22 mouse cellular contexts compared by ENCODE assay signal in genomic region chr10:96067347-96067746, GRCm38 (mm10).
A peak's percentile ranks its signal among the peaks of the same experiment; 100 is the strongest.
DNase-seq lines count a peak whose midpoint lies in the region; ATAC-seq lines count a peak whose summit lies in the region.
"Had no signal": no experiment of that assay in that cellular context is flagged by ENCODE, and none has a peak within 500 bp of the region (broad histone marks: within the 10 kb centered on the region; RNA-seq: fewer than 3 reads in every experiment).

No protein-coding gene starts in this region.

- H3K4me1 ChIP-seq in limb, embryonic 11.5 days (ENCODE audit: control insufficient read depth, insufficient read depth, low read length) = no peaks in the 10 kb centered on the region
- H3K4me1 ChIP-seq in limb, embryonic 10.5 days = no peaks in the 10 kb centered on the region
- H3K4me1 ChIP-seq: embryonic facial prominence, embryonic 15.5 days; forebrain, embryonic 10.5 days; heart, embryonic 15.5 days had no signal

- H3K4me3 ChIP-seq in limb, embryonic 11.5 days (ENCODE audit: low read depth, low read length) = no peak overlapping the region
- no peak overlapping the region for H3K4me3 ChIP-seq in limb, embryonic 10.5 days
- H3K4me3 ChIP-seq: embryonic facial prominence, embryonic 15.5 days; erythroblast, embryonic 14.5 days; forebrain, embryonic 10.5 days; heart, adult 2 months; heart, embryonic 15.5 days had no signal

- no peaks in the 10 kb centered on the region for H3K36me3 ChIP-seq in limb, embryonic 11.5 days (ENCODE audit: control insufficient read depth, insufficient read depth, low read length)
- no peaks in the 10 kb centered on the region for H3K36me3 ChIP-seq in limb, embryonic 10.5 days
- H3K36me3 ChIP-seq: embryonic facial prominence, embryonic 15.5 days; forebrain, embryonic 10.5 days; heart, embryonic 15.5 days had no signal

- H3K27ac ChIP-seq in limb, embryonic 11.5 days (replicated peaks; ENCODE audit: low read depth, low read length) = no peak overlapping the region
- no peak overlapping the region for H3K27ac ChIP-seq in limb, embryonic 10.5 days
- H3K27ac ChIP-seq: embryonic facial prominence, embryonic 15.5 days; forebrain, embryonic 10.5 days; heart, adult 2 months; heart, embryonic 15.5 days; hindbrain, embryonic 14.5 days had no signal

- WGBS in limb, embryonic 11.5 days = 56% methylated on average over 3 of the region's 3 CpGs
- WGBS in limb, embryonic 10.5 days = 54% methylated on average over 3 of the region's 3 CpGs

- no peaks in the 10 kb centered on the region for H3K27me3 ChIP-seq in limb, embryonic 11.5 days (ENCODE audit: control insufficient read depth, insufficient read depth, low read length)
- no peaks in the 10 kb centered on the region for H3K27me3 ChIP-seq in limb, embryonic 10.5 days (ENCODE audit: low read depth, poor library complexity, severe bottlenecking)
- H3K27me3 ChIP-seq: embryonic facial prominence, embryonic 15.5 days; heart, embryonic 15.5 days had no signal

- no peaks in the 10 kb centered on the region for H3K9me3 ChIP-seq in limb, embryonic 11.5 days (ENCODE audit: control insufficient read depth, low read length)
- H3K9me3 ChIP-seq in limb, embryonic 10.5 days (replicated peaks) = no peaks in the 10 kb centered on the region
- H3K9me3 ChIP-seq: embryonic facial prominence, embryonic 15.5 days; forebrain, embryonic 10.5 days; heart, embryonic 15.5 days had no signal

- no peak overlapping the region for H3K9ac ChIP-seq in limb, embryonic 11.5 days (ENCODE audit: low read length)
- H3K9ac ChIP-seq: embryonic facial prominence, embryonic 15.5 days; heart, embryonic 15.5 days; hindbrain, embryonic 14.5 days had no signal

- DNase-seq in layer of hippocampus, adult 18-20 months (ENCODE audit: low spot score in 2 of 2) = peak; percentile 50 to 66
- no peak for DNase-seq in layer of hippocampus, adult 9-10 months (ENCODE audit: low spot score)
- peak; percentile 15 for DNase-seq in limb, embryonic 11.5 days (ENCODE audit: low spot score)
- DNase-seq in limb, embryonic 10.5 days (ENCODE audit: low spot score) = no peak
- DNase-seq in telencephalon, adult 2 months (ENCODE audit: low read depth, low spot score) = peak; percentile 19
- no peak for DNase-seq in yolk sac, embryonic 10.5 days (ENCODE audit: low spot score)
- DNase-seq: adrenal gland, adult 2 months; adrenal gland, postnatal 25 days; cerebellum, adult 2 months; cerebellum, postnatal 10 days; embryo, embryonic 11 days; gastrocnemius, postnatal 10 days; heart, adult 2 months; heart, postnatal 14 days had no signal

- no peak for ATAC-seq in limb, embryonic 11.5 days (ENCODE audit: insufficient number of reproducible peaks, low FRiP score, low TSS enrichment, low read depth)
- ATAC-seq in megakaryocyte, adult 5-6 weeks (ENCODE audit: poor library complexity, severe bottlenecking) = peak; percentile 91
- ATAC-seq: forebrain, embryonic 14.5 days had no signal

- no peak overlapping the region for H3K4me2 ChIP-seq in limb, embryonic 11.5 days (ENCODE audit: low read depth, severe bottlenecking)
- H3K4me2 ChIP-seq: embryonic facial prominence, embryonic 15.5 days; heart, embryonic 11.5 days; heart, embryonic 15.5 days; hindbrain, embryonic 14.5 days had no signal

Comparison
In these comparisons a context has a peak if more than half of its experiments do, and no peak if none do; other contexts are left out.
1. DNase-seq: peak in layer of hippocampus, adult 18-20 months (2 of 2), limb, embryonic 11.5 days (single experiment) and telencephalon, adult 2 months (single experiment); none in layer of hippocampus, adult 9-10 months (single experiment), limb, embryonic 10.5 days (single experiment) and yolk sac, embryonic 10.5 days (single experiment).